Mouse (Mus musculus) megakaryocyte, embryonic 14.5 days (primary cell): ENCODE results near the gene Zfp212. TPM values are rescaled to one million over a fixed set of nuclear protein-coding genes. Genes with fewer than 3 reads are reported as not detected.

Experiments
- H3K27me3 ChIP-seq: replicated peaks from 2 replicates; pipeline ENCODE3; 2012; ENCODE audit warnings: inconsistent platforms
- H3K36me3 ChIP-seq: replicated peaks from 2 replicates; pipeline ENCODE3; 2012; ENCODE audit warnings: low read length, inconsistent platforms, mixed read lengths
- H3K4me1 ChIP-seq: 2 replicates; pipeline ENCODE4 v1.6.1; 2012; ENCODE audit warnings: inconsistent platforms
- H3K4me3 ChIP-seq: replicated peaks from 2 replicates; pipeline ENCODE3; 2012; ENCODE audit warnings: moderate library complexity, mild to moderate bottlenecking, inconsistent platforms
- H3K9me3 ChIP-seq: 2 replicates; pipeline ENCODE4 v1.6.1; 2012; ENCODE audit warnings: inconsistent platforms
- FLI1 ChIP-seq: IDR thresholded peaks from 2 replicates; pipeline ENCODE4 v1.6.1; 2012; ENCODE audit warnings: low read length, inconsistent platforms, mixed read lengths
- GATA1 ChIP-seq: IDR thresholded peaks from 3 replicates; pipeline ENCODE4 v1.6.1; 2012; ENCODE audit warnings: mixed read lengths, low read length, inconsistent platforms, borderline replicate concordance
- polyA plus RNA-seq: library from polyadenylated mRNA; stranded (reverse); fragments of >175 nt; gene quantifications from 2 replicates; pipeline ENCODE4 v1.2.3, GENCODE M21; 2012; ENCODE audit warnings: low replicate concordance; ENCODE audit not compliant: insufficient read depth

Gene Zfp212
- polyA plus RNA-seq = 5.4 and 5.7 TPM in 2 replicates

DNA sequence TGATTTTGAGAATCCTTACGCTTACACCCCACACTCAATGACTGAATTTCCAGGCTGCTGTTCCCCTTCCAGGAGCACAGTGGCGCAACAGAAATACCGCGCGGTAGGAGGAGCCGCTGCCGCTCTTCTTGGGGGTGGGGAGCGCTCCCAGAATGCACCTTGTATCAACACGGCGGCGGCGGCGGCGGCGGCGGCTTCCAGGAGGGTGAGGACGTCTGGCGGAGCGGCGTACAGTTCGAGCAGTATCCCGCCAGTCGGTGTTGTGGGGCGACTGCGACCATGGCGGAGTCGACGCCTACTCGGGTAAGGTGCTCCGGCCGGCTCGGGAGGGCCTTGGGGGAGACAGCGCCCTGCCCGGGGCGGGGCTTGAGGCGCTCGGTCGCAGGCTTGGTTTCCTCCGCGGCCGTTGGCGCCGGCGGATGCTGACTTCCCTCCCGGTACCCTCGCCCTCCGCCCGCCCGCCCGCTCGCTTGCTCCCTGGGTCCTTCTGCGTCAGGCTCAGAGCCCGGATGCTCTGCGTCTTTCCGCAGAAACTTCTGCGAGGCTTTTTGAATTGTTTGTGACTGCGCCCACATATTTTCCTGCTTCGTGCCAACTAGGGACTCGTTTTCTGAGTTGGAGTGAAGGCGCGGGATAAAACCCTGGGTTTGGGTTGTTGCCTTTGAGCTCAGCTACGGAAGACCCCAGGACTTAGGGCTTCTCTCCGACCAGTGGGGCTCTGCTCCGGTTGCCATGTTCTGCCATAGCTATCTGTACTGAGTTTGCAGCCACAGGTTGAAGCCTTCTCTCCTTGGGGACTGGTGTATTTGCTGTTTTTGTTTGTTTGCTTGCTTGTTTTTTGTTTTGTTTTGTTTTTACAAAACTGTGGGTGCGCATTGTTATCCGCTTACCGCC, at the start of gene Zfp212:
Gene Zfp212 (plus strand): TSS at position 30 of the 894 bp plus-strand sequence.
- H3K27me3 ChIP-seq = no peaks in the 10 kb centered on the region
- TF ChIP-seq GATA1 (no peak), FLI1 (no peak)
- peaks cover 32% of the 10 kb centered on the region for H3K4me1 ChIP-seq
- H3K36me3 ChIP-seq = peaks cover 5% of the 10 kb centered on the region
- H3K9me3 ChIP-seq = 0 out of 2 replicates have a peak, but pooled peaks cover 3% of the 10 kb centered on the region
- H3K4me3 ChIP-seq = peak within 1 kb of the TSS; percentile 98

DNA sequence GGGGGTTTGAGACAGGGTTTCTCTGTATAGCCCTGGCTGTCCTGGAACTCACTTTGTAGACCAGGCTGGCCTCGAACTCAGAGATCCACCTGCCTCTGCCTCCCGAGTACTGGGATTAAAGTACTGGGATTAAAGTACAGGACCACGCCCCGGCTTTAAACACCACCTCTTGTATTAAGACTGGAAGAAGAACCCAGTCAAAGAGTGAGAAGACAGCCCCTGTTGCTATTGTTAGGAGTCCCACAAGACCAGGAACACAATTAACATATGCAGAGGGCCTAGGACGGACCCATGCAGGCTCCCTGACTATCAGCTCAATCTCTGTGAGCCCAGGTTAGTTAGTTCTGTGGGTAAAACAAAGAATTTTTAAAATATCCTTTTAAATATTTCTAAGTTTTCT, 48.0 kb upstream of the Zfp212 start:
- no peak overlapping the region for H3K4me3 ChIP-seq
- H3K4me1 ChIP-seq = no peaks in the 10 kb centered on the region; the same call in 1 of the 2 replicates
- H3K36me3 ChIP-seq = peaks cover 20% of the 10 kb centered on the region
- no peak for TF ChIP-seq GATA1
- TF ChIP-seq FLI1 = no peak
- H3K9me3 ChIP-seq = no peaks in the 10 kb centered on the region
- no peaks in the 10 kb centered on the region for H3K27me3 ChIP-seq

DNA sequence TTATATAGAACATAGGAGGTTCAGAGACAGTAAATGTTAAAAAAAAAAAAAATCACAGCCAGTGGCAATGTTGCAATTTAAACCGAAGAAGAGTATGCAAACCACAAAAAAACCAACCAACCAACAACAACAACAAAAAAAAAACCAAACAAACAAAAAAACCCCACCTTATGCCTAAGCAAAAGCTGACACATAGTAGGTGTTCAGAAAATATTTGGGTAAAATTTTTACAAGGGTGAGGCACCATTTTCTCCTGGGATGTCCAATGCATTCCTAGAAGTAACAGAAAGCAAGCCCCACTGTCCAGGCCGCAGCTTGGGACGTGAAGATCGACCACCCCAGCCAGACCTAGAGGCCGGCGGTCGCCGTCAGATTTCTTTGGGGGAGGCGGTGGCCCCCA, 43.2 kb upstream of the Zfp212 start, which contains the start of gene Zfp282:
Gene Zfp282 (plus strand): TSS at position 147 of the 400 bp plus-strand sequence.
- H3K27me3 ChIP-seq = no peaks in the 10 kb centered on the region
- H3K36me3 ChIP-seq = peaks cover 24% of the 10 kb centered on the region
- no peak for TF ChIP-seq FLI1
- TF ChIP-seq GATA1 = no peak
- H3K4me1 ChIP-seq = peaks cover 21% of the 10 kb centered on the region
- H3K4me3 ChIP-seq = peak within 1 kb of the TSS; percentile 96
- H3K9me3 ChIP-seq = no peaks in the 10 kb centered on the region

DNA sequence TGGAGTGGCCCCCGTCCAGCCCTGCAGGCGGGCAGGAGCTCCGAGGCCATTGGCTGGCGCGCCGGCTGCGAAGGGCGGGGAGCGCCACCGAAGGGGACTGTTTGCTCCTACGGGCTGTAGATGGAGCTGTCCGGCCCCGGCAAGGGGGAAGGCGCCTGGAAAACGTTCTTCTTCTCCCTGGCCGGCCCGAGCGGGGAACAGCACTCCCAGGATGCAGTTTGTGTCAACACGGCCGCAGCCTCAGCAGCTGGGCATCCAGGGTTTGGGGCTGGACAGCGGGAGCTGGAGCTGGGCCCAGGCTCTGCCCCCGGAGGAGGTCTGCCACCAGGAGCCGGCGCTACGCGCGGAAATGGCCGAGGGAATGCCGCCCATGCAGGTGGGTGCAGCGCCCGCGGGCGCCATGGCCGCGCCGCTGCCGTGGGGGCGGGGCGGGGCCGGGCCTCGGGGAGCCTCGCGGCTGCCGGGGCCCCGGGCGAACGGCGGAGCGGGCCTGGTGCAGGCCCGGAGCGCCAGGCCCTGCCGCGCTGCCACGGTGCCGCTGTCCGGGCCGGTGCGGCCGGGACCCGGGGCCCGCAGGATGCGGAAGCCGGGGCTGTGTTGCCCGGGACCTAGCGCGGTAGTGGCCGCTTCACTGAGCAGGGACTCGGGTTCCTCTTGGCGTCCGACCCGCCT, 42.7 kb upstream of the Zfp212 start:
- Histone ChIP-seq H3K4me3 (peak overlapping the region; percentile 96), H3K4me1 (peaks cover 24% of the 10 kb centered on the region), H3K27me3 (no peaks in the 10 kb centered on the region), H3K36me3 (peaks cover 30% of the 10 kb centered on the region), H3K9me3 (no peaks in the 10 kb centered on the region)
- TF ChIP-seq GATA1 (no peak), FLI1 (no peak)

DNA sequence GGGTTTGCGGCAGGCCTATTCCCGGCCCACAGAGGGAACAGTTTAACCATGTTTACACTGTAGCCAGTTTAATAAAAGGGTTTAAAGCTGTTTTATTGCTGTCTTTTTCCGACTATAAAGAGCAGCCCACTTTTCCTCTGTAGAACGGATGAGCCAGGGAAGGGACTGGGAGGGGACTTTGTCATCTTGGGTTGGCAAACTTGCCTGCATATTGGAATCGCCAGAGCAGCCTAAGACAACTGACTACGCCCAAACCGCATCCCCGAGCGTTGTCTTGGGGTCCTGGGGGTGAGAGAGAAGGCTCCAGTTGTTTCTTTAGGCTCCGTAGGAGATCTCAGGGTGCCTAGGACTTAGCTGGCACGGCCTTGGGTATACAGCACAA, 42.2 kb upstream of the Zfp212 start:
- Histone ChIP-seq H3K36me3 (peaks cover 35% of the 10 kb centered on the region), H3K9me3 (no peaks in the 10 kb centered on the region), H3K27me3 (no peaks in the 10 kb centered on the region), H3K4me1 (peaks cover 24% of the 10 kb centered on the region), H3K4me3 (peak overlapping the region; percentile 96)
- no peak for TF ChIP-seq GATA1
- TF ChIP-seq FLI1 = no peak

DNA sequence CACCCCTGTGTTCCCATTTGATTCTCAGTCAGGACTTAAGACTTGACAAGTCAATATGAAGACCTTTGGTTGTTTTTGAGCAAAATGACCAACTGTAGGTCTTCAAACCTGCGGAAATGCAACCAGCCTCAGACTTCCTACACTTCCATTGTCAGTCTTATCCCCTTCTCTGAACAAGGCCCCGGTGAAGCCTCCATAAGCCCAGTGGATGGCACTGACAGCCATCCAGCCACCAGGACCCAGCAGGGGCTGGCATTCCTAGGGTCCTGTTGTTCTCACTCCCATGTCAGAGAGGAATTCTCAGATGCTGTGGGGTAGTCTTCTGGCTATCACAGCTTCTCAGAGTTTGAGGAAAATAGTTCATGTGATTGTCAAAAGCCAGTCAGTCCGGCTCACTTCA, 41.7 kb upstream of the Zfp212 start:
- Histone ChIP-seq H3K4me1 (peaks cover 24% of the 10 kb centered on the region), H3K36me3 (peaks cover 39% of the 10 kb centered on the region), H3K27me3 (no peaks in the 10 kb centered on the region), H3K4me3 (peak overlapping the region; percentile 96), H3K9me3 (no peaks in the 10 kb centered on the region)
- TF ChIP-seq FLI1 (no peak), GATA1 (no peak)

DNA sequence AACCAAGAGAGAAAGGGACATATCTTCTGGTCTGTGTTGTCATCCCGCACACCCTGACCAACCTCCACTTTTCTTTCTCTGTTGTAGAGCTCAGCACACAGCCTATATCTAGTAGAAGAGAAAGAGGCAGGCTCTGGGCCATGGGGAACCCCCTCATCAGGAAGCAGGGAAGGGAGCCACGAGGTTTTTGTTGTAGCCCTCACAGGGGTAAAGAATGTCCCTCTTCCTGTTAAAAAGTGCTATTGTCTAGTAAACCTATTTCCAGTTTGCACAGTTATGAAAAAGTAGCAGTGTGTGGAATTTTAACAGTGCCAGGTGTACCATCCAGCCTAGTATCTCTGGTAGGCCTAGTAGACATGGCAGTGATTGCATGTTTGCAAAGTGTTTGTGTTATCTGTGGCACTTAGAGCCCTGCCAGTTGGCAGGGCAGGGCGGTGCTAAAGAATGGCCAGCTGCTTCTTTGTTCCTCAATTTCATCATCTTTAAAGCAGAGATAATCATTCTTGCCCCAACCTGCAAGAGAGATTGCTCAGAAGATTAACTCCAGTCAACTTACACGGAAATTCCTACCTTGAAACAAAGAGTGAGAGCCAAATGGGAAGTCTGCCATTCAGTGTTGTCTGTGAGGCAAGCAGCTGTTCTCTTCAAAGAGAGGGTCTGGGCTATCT, 41.1 kb upstream of the Zfp212 start:
- H3K36me3 ChIP-seq = peaks cover 45% of the 10 kb centered on the region
- peaks cover 24% of the 10 kb centered on the region for H3K4me1 ChIP-seq
- H3K27me3 ChIP-seq = no peaks in the 10 kb centered on the region
- no peak for TF ChIP-seq GATA1
- TF ChIP-seq FLI1 = no peak
- H3K4me3 ChIP-seq = peak overlapping the region; percentile 96
- no peaks in the 10 kb centered on the region for H3K9me3 ChIP-seq

DNA sequence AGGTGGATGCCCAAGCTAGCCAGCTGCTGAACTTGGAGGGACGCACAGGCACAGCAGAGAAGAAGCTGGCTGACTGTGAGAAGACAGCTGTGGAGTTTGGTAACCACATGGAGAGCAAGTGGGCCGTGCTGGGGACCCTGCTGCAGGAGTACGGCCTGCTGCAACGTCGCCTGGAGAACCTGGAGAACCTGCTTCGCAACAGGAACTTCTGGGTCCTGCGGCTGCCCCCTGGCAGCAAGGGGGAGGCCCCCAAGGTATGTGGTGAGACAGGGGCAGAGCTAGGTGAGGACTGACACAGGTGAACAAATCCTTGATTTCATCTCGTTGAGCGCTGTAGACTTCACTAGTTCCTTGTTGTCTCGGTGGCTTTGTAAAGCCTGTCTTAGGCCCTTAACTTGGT, 40.1 kb upstream of the Zfp212 start:
- Histone ChIP-seq H3K36me3 (peaks cover 54% of the 10 kb centered on the region), H3K9me3 (no peaks in the 10 kb centered on the region)
- TF ChIP-seq GATA1 (no peak), FLI1 (no peak)

DNA sequence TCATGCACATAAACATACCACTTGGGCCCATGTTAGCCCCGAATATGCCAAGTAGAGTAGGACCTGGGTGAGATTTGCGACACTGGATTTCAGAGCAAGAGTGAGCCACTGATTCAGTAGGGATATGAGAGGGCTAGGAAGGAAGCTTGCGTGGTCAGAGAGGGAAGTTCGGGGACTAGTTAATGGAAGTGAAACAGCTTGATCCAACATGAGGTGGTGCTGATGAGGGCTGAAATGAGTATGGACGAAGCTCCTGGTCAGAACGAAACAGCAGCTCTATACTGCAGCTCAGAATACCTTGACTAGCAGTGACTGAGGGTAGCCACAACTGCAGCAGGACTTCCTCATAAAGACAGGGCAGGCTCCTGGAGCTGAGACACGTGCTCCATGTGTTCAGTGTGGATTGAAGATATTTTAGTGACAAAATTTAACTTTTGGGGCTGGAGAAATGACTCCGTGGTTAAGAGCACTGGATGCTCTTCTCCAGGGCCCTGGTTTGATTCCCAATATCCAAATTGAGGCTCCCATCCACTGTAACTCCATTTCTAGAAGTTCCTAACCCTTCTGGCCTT, 31.4 kb upstream of the Zfp212 start:
- Histone ChIP-seq H3K27me3 (no peaks in the 10 kb centered on the region), H3K36me3 (peaks cover 82% of the 10 kb centered on the region), H3K9me3 (no peaks in the 10 kb centered on the region), H3K4me1 (0 out of 2 replicates have a peak, but pooled peaks cover 5% of the 10 kb centered on the region), H3K4me3 (no peak overlapping the region)
- TF ChIP-seq FLI1 (no peak), GATA1 (no peak)

More for the DNA sequence above, 40.1 kb upstream of the Zfp212 start:
- Histone ChIP-seq H3K27me3 (no peaks in the 10 kb centered on the region), H3K4me1 (peaks cover 24% of the 10 kb centered on the region), H3K4me3 (no peak overlapping the region)
